Mouse (Mus musculus) brain, adult 10 weeks (tissue): ENCODE results near the gene Mfap1b. TPM values are rescaled to one million over a fixed set of nuclear protein-coding genes. Genes with fewer than 3 reads are reported as not detected.

Source experiments
- polyA plus RNA-seq: library from polyadenylated mRNA; stranded (reverse); fragments of 350-450 nt; fragmentation: Illumina TruSeq; extraction: RNeasy Lipid Tissue Mini Kit (QIAGEN cat#74804); gene quantifications from one replicate; pipeline ENCODE4 v1.2.3, GENCODE M21; 2015; ENCODE audit warnings: low read depth, low replicate concordance

Gene Mfap1b
- polyA plus RNA-seq = 45.6 TPM

GRCm38 (mm10) chr2:121473301-121474179, at the start of gene Mfap1b:
Mfap1b (minus strand) TSS chr2:121474067.

GRCm38 (mm10) chr2:121505942-121506882, 32.3 kb upstream of the Mfap1b start, which contains the start of the genes Mfap1a and Wdr76:
Mfap1a (minus strand) TSS chr2:121506665.
Wdr76 (plus strand) TSS chr2:121506723.

GRCm38 (mm10) chr2:121456692-121457642, 16.9 kb downstream of the Mfap1b start, which contains the start of gene Serinc4:
Serinc4 (minus strand) TSS chr2:121456781.

GRCm38 (mm10) chr2:121452990-121453389, 20.9 kb downstream of the Mfap1b start, which contains the start of gene Hypk:
Hypk (plus strand) TSS chr2:121453290.

GRCm38 (mm10) chr2:121448739-121449535, 24.9 kb downstream of the Mfap1b start, which contains the start of gene Serf2:
Serf2 (plus strand) TSS chr2:121449195.

GRCm38 (mm10) chr2:121444178-121444577, 29.7 kb downstream of the Mfap1b start, which contains the start of gene Ell3:
Ell3 (minus strand) TSS chr2:121444278.

GRCm38 (mm10) chr2:121413387-121414042, 60.4 kb downstream of the Mfap1b start, which contains the start of the genes Pdia3 and Catsper2:
Pdia3 (plus strand) TSS chr2:121413775.
Catsper2 (minus strand) TSS chr2:121413792.

Other genes starting within 250 kb of the Mfap1b start
- gene Trp53bp1, start 202.7 kb downstream of the Mfap1b start, polyA plus RNA-seq = 59.2 TPM
- gene Map1a, start 184.5 kb downstream of the Mfap1b start, polyA plus RNA-seq = 275 TPM
- 84.3 TPM for gene Ppip5k1, start 118.7 kb downstream of the Mfap1b start, polyA plus RNA-seq
- 338 TPM for gene Ckmt1, start 116.4 kb downstream of the Mfap1b start, polyA plus RNA-seq
- 0.31 TPM for gene Strc, start 86.9 kb downstream of the Mfap1b start, polyA plus RNA-seq
- gene Pdia3, start 60.3 kb downstream of the Mfap1b start, polyA plus RNA-seq = 198 TPM
- gene Catsper2, start 60.3 kb downstream of the Mfap1b start, polyA plus RNA-seq = 3.2 TPM
- not detected for gene Ell3, start 29.8 kb downstream of the Mfap1b start, polyA plus RNA-seq
- 378 TPM for gene Serf2, start 24.9 kb downstream of the Mfap1b start, polyA plus RNA-seq
- 17.9 TPM for gene Hypk, start 20.8 kb downstream of the Mfap1b start, polyA plus RNA-seq
- gene Serinc4, start 17.3 kb downstream of the Mfap1b start, polyA plus RNA-seq = 0.34 TPM
- 27.1 TPM for gene Mfap1a, start 32.6 kb upstream of the Mfap1b start, polyA plus RNA-seq
- gene Wdr76, start 32.7 kb upstream of the Mfap1b start, polyA plus RNA-seq = 2.9 TPM